ENCODE assay signal across 10 mouse cellular contexts in genomic region chr13:83572469-83572868, GRCm38 (mm10).
DNase-seq lines count a peak whose midpoint lies in the region; ATAC-seq and TF ChIP-seq lines count a peak whose summit lies in the region.
"Had no signal": no experiment of that assay in that cellular context is flagged by ENCODE, and none has a peak within 500 bp of the region (broad histone marks: within the 10 kb centered on the region; RNA-seq: fewer than 3 reads in every experiment).

No protein-coding gene starts in this region.

- TF ChIP-seq POLR2A in lung, adult 2 months (IDR thresholded peaks at IDR 0.05; ENCODE audit: borderline replicate concordance, extremely low read depth, low read depth, low read length), result no peak
- TF ChIP-seq POLR2A in small intestine, adult 2 months (IDR thresholded peaks at IDR 0.05; ENCODE audit: low read depth, low read length), result no peak

- H3K27me3 ChIP-seq in heart, embryonic 15.5 days, result no peaks in the 10 kb centered on the region
- no peaks in the 10 kb centered on the region for H3K27me3 ChIP-seq in lung, embryonic 15.5 days
- H3K27me3 ChIP-seq in embryonic facial prominence, embryonic 13.5 days, result no peaks in the 10 kb centered on the region
- no peaks in the 10 kb centered on the region for H3K27me3 ChIP-seq in small intestine, adult 2 months (ENCODE audit: control insufficient read depth, insufficient read depth, low read length)
- H3K27me3 ChIP-seq: forebrain, embryonic 15.5 days had no signal

- H3K9me3 ChIP-seq in heart, embryonic 15.5 days (replicated peaks), result no peaks in the 10 kb centered on the region
- no peaks in the 10 kb centered on the region for H3K9me3 ChIP-seq in lung, embryonic 15.5 days
- no peaks in the 10 kb centered on the region for H3K9me3 ChIP-seq in embryonic facial prominence, embryonic 13.5 days
- H3K9me3 ChIP-seq: forebrain, embryonic 15.5 days had no signal

- H3K27ac ChIP-seq in heart, embryonic 15.5 days, result peak overlapping the region; percentile 80
- peak overlapping the region; percentile 66 for H3K27ac ChIP-seq in lung, embryonic 15.5 days
- peak overlapping the region; percentile 39 for H3K27ac ChIP-seq in embryonic facial prominence, embryonic 13.5 days
- peak overlapping the region; percentile 72 for H3K27ac ChIP-seq in small intestine, adult 2 months (ENCODE audit: insufficient read depth, low read depth, low read length)
- H3K27ac ChIP-seq: forebrain, embryonic 15.5 days had no signal

- intact Hi-C loops in heart, postnatal 10 days (cut with DNase I), result loop anchor here (2.0 kb wide), 1 partner anchor 48 kb away; no protein-coding TSS in a partner anchor

- H3K9ac ChIP-seq in heart, embryonic 15.5 days, result 0 out of 2 replicates have a peak overlapping the region, but pooled peaks have one; percentile 38
- no peak overlapping the region for H3K9ac ChIP-seq in lung, embryonic 15.5 days
- H3K9ac ChIP-seq in embryonic facial prominence, embryonic 13.5 days, result no peak overlapping the region
- H3K9ac ChIP-seq: forebrain, embryonic 15.5 days had no signal

- peak overlapping the region; percentile 50 for H3K4me2 ChIP-seq in heart, embryonic 15.5 days
- H3K4me2 ChIP-seq in lung, embryonic 15.5 days, result peak overlapping the region; percentile 17; the same call in 1 of the 2 replicates
- peak overlapping the region; percentile 12; the same call in 1 of the 2 replicates for H3K4me2 ChIP-seq in embryonic facial prominence, embryonic 13.5 days
- H3K4me2 ChIP-seq: forebrain, embryonic 15.5 days had no signal

- no peak overlapping the region for H3K4me3 ChIP-seq in heart, embryonic 15.5 days
- H3K4me3 ChIP-seq in lung, embryonic 15.5 days, result no peak overlapping the region
- no peak overlapping the region for H3K4me3 ChIP-seq in lung, adult 2 months (replicated peaks; ENCODE audit: extremely low read depth, low read depth, low read length)
- no peak overlapping the region for H3K4me3 ChIP-seq in embryonic facial prominence, embryonic 13.5 days
- H3K4me3 ChIP-seq in small intestine, adult 2 months (ENCODE audit: low read depth, low read length), result no peak overlapping the region
- H3K4me3 ChIP-seq: forebrain, embryonic 15.5 days had no signal

- H3K36me3 ChIP-seq in heart, embryonic 15.5 days, result no peaks in the 10 kb centered on the region
- no peaks in the 10 kb centered on the region for H3K36me3 ChIP-seq in lung, embryonic 15.5 days
- H3K36me3 ChIP-seq in embryonic facial prominence, embryonic 13.5 days, result 0 out of 2 replicates have a peak, but pooled peaks cover 6% of the 10 kb centered on the region
- H3K36me3 ChIP-seq in small intestine, adult 2 months (ENCODE audit: control insufficient read depth, insufficient read depth, low read length), result no peaks in the 10 kb centered on the region
- H3K36me3 ChIP-seq: forebrain, embryonic 15.5 days had no signal

- peaks cover 45% of the 10 kb centered on the region for H3K4me1 ChIP-seq in heart, embryonic 15.5 days (replicated peaks)
- peaks cover 22% of the 10 kb centered on the region for H3K4me1 ChIP-seq in lung, embryonic 15.5 days
- peaks cover 9% of the 10 kb centered on the region for H3K4me1 ChIP-seq in lung, adult 2 months (ENCODE audit: control insufficient read depth, insufficient read depth, low read length)
- H3K4me1 ChIP-seq in embryonic facial prominence, embryonic 13.5 days, result peaks cover 17% of the 10 kb centered on the region
- H3K4me1 ChIP-seq in small intestine, adult 2 months (ENCODE audit: control insufficient read depth, insufficient read depth, insufficient read length, low read length), result no peaks in the 10 kb centered on the region

- ATAC-seq in heart, embryonic 15.5 days (replicated peaks; ENCODE audit: insufficient number of reproducible peaks, insufficient read depth, low FRiP score, low read depth), result no peak
- peak; percentile 49; the same call in 1 of the 2 replicates for ATAC-seq in lung, embryonic 15.5 days (ENCODE audit: borderline replicate concordance, extremely low read depth, low FRiP score, low TSS enrichment)
- no peak for ATAC-seq in embryonic facial prominence, embryonic 13.5 days (ENCODE audit: insufficient number of reproducible peaks, insufficient read depth, low FRiP score, low TSS enrichment, low read depth)
- ATAC-seq in frontal cortex, adult (ENCODE audit: low TSS enrichment), result no peak
- ATAC-seq: forebrain, embryonic 15.5 days had no signal

- no peak for DNase-seq in heart, postnatal 10 days
- no peak for DNase-seq in lung, adult 2 months
- DNase-seq in urinary bladder, postnatal 36 days (ENCODE audit: low spot score in 2 of 2), result no peak
- DNase-seq: cerebellum, postnatal 25 days had no signal

- 31% methylated on average over 5 of the region's 5 CpGs for WGBS in heart, embryonic 15.5 days
- WGBS in lung, embryonic 15.5 days, result 23% methylated on average over 5 of the region's 5 CpGs
- 17% methylated on average over 5 of the region's 5 CpGs for WGBS in lung, adult 2 months
- 39% methylated on average over 5 of the region's 5 CpGs for WGBS in embryonic facial prominence, embryonic 13.5 days
- 52% methylated on average over 5 of the region's 5 CpGs for WGBS in small intestine, adult 2 months

- TF ChIP-seq CTCF in lung, adult 2 months (IDR thresholded peaks at IDR 0.05; ENCODE audit: insufficient read depth, low read length), result no peak
- no peak for TF ChIP-seq CTCF in small intestine, adult 2 months (IDR thresholded peaks at IDR 0.05; ENCODE audit: extremely low read depth, insufficient read length, insufficient replicate concordance, low read depth, low read length)
